Mouse (Mus musculus) ES-Bruce4 (cell line): ENCODE results near the gene Rag1. TPM values are rescaled to one million over a fixed set of nuclear protein-coding genes. Genes with fewer than 3 reads are reported as not detected.
A peak's percentile ranks its signal among the peaks of the same experiment; 100 is the strongest.

Source experiments
- H3K27ac ChIP-seq: 2 replicates; pipeline ENCODE4 v1.5.1; 2012; ENCODE audit warnings: low read length, inconsistent platforms; ENCODE audit not compliant: insufficient read depth
- H3K27me3 ChIP-seq: 2 replicates; pipeline ENCODE4 v1.6.1; 2012; ENCODE audit warnings: mild to moderate bottlenecking, low read length, inconsistent platforms; ENCODE audit not compliant: control insufficient read depth, poor library complexity, insufficient read depth, severe bottlenecking
- H3K36me3 ChIP-seq: 2 replicates; pipeline ENCODE4 v1.6.1; 2012; ENCODE audit warnings: inconsistent platforms, mild to moderate bottlenecking, low read length, moderate library complexity; ENCODE audit not compliant: control insufficient read depth, poor library complexity, insufficient read depth, severe bottlenecking
- H3K4me1 ChIP-seq: one replicate; pipeline ENCODE4 v1.8.1; 2011; ENCODE audit warnings: low read length; ENCODE audit not compliant: control insufficient read depth, insufficient read depth
- H3K4me3 ChIP-seq: 2 replicates; pipeline ENCODE4 v1.5.1; 2011; ENCODE audit warnings: low read depth, mild to moderate bottlenecking, low read length
- H3K9ac ChIP-seq: 2 replicates; pipeline ENCODE4 v1.6.1; 2012; ENCODE audit warnings: low read depth, mild to moderate bottlenecking, inconsistent platforms; ENCODE audit not compliant: poor library complexity, severe bottlenecking
- H3K9me3 ChIP-seq: replicated peaks from 2 replicates; pipeline ENCODE4 v1.6.1; 2012; ENCODE audit warnings: mild to moderate bottlenecking, low read length, inconsistent platforms; ENCODE audit not compliant: control insufficient read depth, poor library complexity, insufficient read depth, severe bottlenecking
- CTCF ChIP-seq: IDR thresholded peaks from one replicate; pipeline ENCODE4 v1.8.1; 2011; ENCODE audit warnings: low read depth, low read length
- EP300 ChIP-seq: IDR thresholded peaks from 2 replicates; pipeline ENCODE4 v1.6.1; 2011; ENCODE audit warnings: low read depth, low read length; ENCODE audit not compliant: insufficient read depth
- POLR2A ChIP-seq: IDR thresholded peaks from one replicate; pipeline ENCODE4 v1.8.1; 2011; ENCODE audit warnings: low read length; ENCODE audit not compliant: insufficient read depth
- polyA plus RNA-seq: library from polyadenylated mRNA; stranded (reverse); fragments of >200 nt; gene quantifications from 2 replicates; pipeline ENCODE4 v1.2.4, GENCODE M21; 2011; ENCODE audit warnings: low read depth; ENCODE audit not compliant: missing spikeins, insufficient read depth, insufficient read length

The Rag1 gene
- polyA plus RNA-seq, 1 experiment, result not detected

DNA sequence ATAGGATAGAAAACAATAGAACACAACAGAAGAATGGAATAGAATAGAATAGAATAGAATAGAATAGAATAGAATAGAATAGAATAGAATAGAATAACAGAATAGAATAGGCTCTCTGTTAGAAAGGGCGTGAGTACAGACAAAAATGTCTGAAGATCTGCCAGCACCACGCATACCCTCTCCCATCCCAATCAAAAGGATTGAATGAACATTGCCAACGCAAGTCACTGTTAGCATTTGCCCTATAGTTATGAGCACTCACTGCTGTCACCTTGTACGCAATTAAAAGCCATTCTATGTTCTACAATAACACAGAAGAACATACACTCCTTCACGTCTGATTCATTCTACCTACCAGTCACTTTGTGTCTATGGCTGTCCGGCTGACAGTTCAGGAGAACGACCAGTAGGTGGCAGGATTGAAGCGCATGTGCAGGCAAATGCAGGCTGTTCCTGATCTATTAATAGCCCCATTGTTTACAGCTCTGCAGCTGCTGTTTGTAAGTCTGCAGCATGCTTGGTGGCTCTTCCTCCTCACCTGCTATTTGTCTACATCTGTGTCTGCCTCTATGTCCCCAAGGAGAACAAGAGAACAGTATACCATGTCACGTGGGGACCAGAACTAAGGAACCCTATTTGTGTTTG lies 15.9 kb upstream of the Rag1 start:
- Histone ChIP-seq H3K4me3 (no peak overlapping the region), H3K4me1 (peaks cover 2% of the 10 kb centered on the region), H3K27me3 (no peaks in the 10 kb centered on the region), H3K9me3 (no peaks in the 10 kb centered on the region), H3K36me3 (no peaks in the 10 kb centered on the region), H3K9ac (no peak overlapping the region), H3K27ac (no peak overlapping the region)
- TF ChIP-seq POLR2A (no peak), CTCF (peak; percentile 96)

GRCm38 (mm10) chr2:101660536-101660935 lies 11.2 kb upstream of the Rag1 start:
- Histone ChIP-seq H3K4me3 (no peak overlapping the region), H3K36me3 (no peaks in the 10 kb centered on the region), H3K4me1 (no peaks in the 10 kb centered on the region), H3K27ac (no peak overlapping the region), H3K9me3 (no peaks in the 10 kb centered on the region), H3K9ac (no peak overlapping the region), H3K27me3 (no peaks in the 10 kb centered on the region)
- TF ChIP-seq CTCF, result no peak
- no peak for TF ChIP-seq EP300
- no peak for TF ChIP-seq POLR2A

GRCm38 (mm10) chr2:101652921-101653597 lies 3.8 kb upstream of the Rag1 start:
- Histone ChIP-seq H3K9ac (no peak overlapping the region), H3K36me3 (no peaks in the 10 kb centered on the region), H3K27me3 (no peaks in the 10 kb centered on the region), H3K27ac (no peak overlapping the region), H3K4me3 (no peak overlapping the region), H3K9me3 (no peaks in the 10 kb centered on the region), H3K4me1 (no peaks in the 10 kb centered on the region)
- peak; percentile 51 for TF ChIP-seq CTCF
- no peak for TF ChIP-seq POLR2A

DNA sequence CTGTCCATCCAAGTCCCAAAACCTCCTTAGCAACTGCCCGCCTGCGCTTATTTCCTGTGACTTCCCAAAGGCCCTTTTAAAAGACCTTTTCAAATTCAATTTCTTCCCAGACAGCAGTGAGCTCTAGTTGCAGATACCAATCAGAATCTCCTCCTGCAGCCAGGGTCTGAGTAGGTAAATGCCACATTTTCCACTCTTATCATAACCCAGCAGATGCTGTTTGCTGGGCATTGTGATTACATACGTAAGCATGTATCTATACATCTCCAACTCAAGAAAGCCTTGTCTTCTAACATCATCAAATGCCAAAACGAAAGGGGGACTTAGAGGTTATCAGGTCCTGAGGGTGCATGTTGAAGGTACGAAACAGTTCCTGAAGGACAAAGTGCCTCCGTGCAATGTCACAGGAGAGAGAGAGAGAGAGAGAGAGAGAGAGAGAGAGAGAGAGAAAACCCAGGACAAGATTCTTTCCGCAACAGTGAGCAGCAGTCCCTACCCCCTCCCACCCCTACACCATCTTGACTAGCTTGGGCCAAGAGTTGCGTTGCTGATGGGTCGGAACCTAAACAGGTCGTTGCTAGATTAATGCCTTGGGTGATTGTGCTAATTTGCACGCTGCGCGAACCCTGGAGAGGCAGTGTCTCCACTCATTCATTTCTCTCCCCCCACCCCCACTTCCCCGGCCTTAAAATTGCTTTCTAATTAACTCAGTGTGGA lies 3.1 kb upstream of the Rag1 start:
- H3K27ac ChIP-seq, result no peak overlapping the region
- no peaks in the 10 kb centered on the region for H3K9me3 ChIP-seq
- H3K9ac ChIP-seq, result no peak overlapping the region
- H3K4me3 ChIP-seq, result no peak overlapping the region
- no peaks in the 10 kb centered on the region for H3K4me1 ChIP-seq
- TF ChIP-seq EP300, result no peak
- no peak for TF ChIP-seq POLR2A
- no peak for TF ChIP-seq CTCF
- H3K36me3 ChIP-seq, result no peaks in the 10 kb centered on the region
- no peaks in the 10 kb centered on the region for H3K27me3 ChIP-seq

DNA sequence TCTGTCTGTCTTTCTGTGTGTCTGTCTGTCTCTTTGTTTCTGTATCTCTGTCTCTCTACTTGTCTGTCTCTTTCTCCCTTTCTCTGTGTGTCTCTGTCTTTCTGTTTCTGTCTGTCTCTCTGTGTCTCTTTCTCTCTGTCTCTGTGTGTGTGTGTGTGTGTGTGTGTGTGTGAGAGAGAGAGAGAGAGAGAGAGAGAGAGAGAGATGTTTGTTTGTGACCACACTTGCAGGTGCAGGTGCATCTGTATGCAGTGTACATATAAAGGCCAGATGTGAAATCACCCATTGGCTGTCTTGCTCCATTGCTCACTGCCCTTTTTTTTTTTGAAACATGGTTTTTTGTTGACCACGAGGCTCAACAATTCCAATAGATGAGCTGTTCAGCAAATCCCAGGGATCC lies 1.1 kb upstream of the Rag1 start:
- TF ChIP-seq CTCF (no peak), EP300 (no peak), POLR2A (no peak)
- Histone ChIP-seq H3K4me3 (no peak overlapping the region), H3K27ac (no peak overlapping the region), H3K4me1 (no peaks in the 10 kb centered on the region), H3K36me3 (no peaks in the 10 kb centered on the region), H3K27me3 (no peaks in the 10 kb centered on the region), H3K9ac (no peak overlapping the region), H3K9me3 (no peaks in the 10 kb centered on the region)

GRCm38 (mm10) chr2:101648361-101648760 lies 940 bp downstream of the Rag1 start:
- Histone ChIP-seq H3K36me3 (no peaks in the 10 kb centered on the region), H3K4me1 (no peaks in the 10 kb centered on the region), H3K27ac (no peak overlapping the region), H3K27me3 (no peaks in the 10 kb centered on the region), H3K9ac (no peak overlapping the region), H3K9me3 (no peaks in the 10 kb centered on the region), H3K4me3 (no peak overlapping the region)
- TF ChIP-seq POLR2A (no peak), CTCF (no peak), EP300 (no peak)
